Mouse (Mus musculus): Measurements from ENCODE around the gene Cdhr5.
A peak's percentile ranks its signal among the peaks of the same experiment; 100 is the strongest.
"Not testable (repeated sequence)": the region's sequence is repeated elsewhere in the genome, so short reads cannot be mapped to it uniquely, and the experiment has no call there.

Gene Cdhr5

GRCm38 (mm10) chr7:141277701-141278678, 1.4 kb upstream of the Cdhr5 start:
- DNase-seq, result no peak

- no peak for DNase-seq
Observed at GRCm38 (mm10) chr7:141275356-141275755, 1.2 kb downstream of the Cdhr5 start.

GRCm38 (mm10) chr7:141270631-141271030, 6.0 kb downstream of the Cdhr5 start:
- no peak for DNase-seq

- DNase-seq, result no peak
Observed at GRCm38 (mm10) chr7:141269273-141269545, 7.4 kb downstream of the Cdhr5 start.

- peak; percentile 32 for DNase-seq
Observed at GRCm38 (mm10) chr7:141268466-141269272, 7.9 kb downstream of the Cdhr5 start.

- DNase-seq, result peak; percentile 71
Observed at GRCm38 (mm10) chr7:141265739-141266561, 10.6 kb downstream of the Cdhr5 start, which contains the start of gene Irf7. TSS of gene Irf7 (minus strand) at chr7:141266481.

- no peak for DNase-seq
Observed at GRCm38 (mm10) chr7:141265411-141265738, 11.2 kb downstream of the Cdhr5 start.

- DNase-seq, result peak; percentile 52
Observed at GRCm38 (mm10) chr7:141264761-141265410, 11.7 kb downstream of the Cdhr5 start.

- DNase-seq, result no peak
Observed at GRCm38 (mm10) chr7:141264041-141264700, 12.4 kb downstream of the Cdhr5 start.

- DNase-seq, result no peak
Observed at GRCm38 (mm10) chr7:141263640-141264039, 12.9 kb downstream of the Cdhr5 start.

GRCm38 (mm10) chr7:141261480-141261879, 15.1 kb downstream of the Cdhr5 start:
- no peak for DNase-seq

GRCm38 (mm10) chr7:141256159-141256558, 20.4 kb downstream of the Cdhr5 start:
- DNase-seq, result no peak

GRCm38 (mm10) chr7:141250486-141250885, 26.1 kb downstream of the Cdhr5 start:
- DNase-seq, result not testable (repeated sequence)

GRCm38 (mm10) chr7:141231551-141231950, 45.0 kb downstream of the Cdhr5 start:
- DNase-seq, result no peak

- no peak for DNase-seq
Observed at GRCm38 (mm10) chr7:141231111-141231510, 45.5 kb downstream of the Cdhr5 start.

- no peak for DNase-seq
Observed at GRCm38 (mm10) chr7:141230570-141230969, 46.0 kb downstream of the Cdhr5 start.

GRCm38 (mm10) chr7:141229702-141230101, 46.9 kb downstream of the Cdhr5 start:
- DNase-seq, result no peak

GRCm38 (mm10) chr7:141228279-141229067, 48.1 kb downstream of the Cdhr5 start, which contains the start of gene Phrf1:
TSS of gene Phrf1 (plus strand) at chr7:141228784.
- peak; percentile 96 for DNase-seq

- no peak for DNase-seq
Observed at GRCm38 (mm10) chr7:141227796-141228195, 48.8 kb downstream of the Cdhr5 start.

GRCm38 (mm10) chr7:141226535-141226934, 50.1 kb downstream of the Cdhr5 start:
- DNase-seq, result no peak

- DNase-seq, result no peak
Observed at GRCm38 (mm10) chr7:141222696-141223215, 53.8 kb downstream of the Cdhr5 start.

All from lung, postnatal 14 days (tissue).